Mouse (Mus musculus) heart, adult 2 months (tissue): ENCODE measurements around the gene Hgfac. TPM values are rescaled to one million over a fixed set of nuclear protein-coding genes. Genes with fewer than 3 reads are reported as not detected.

Experiments
- DNase-seq, 2 experiments: peaks; one replicate each; pipeline ENCODE4 v3.0.0; 2021
- H3K27ac ChIP-seq: fragments of 200-600 bp; 2 replicates; pipeline ENCODE4 v1.8.1; 2022
- H3K27me3 ChIP-seq: fragments of 200-500 bp; 2 replicates; pipeline ENCODE4 v1.6.1; 2012; ENCODE audit warnings: mild to moderate bottlenecking, low read length, inconsistent platforms, mixed read lengths; ENCODE audit not compliant: control insufficient read depth, insufficient read depth
- H3K36me3 ChIP-seq: fragments of 200-500 bp; 2 replicates; pipeline ENCODE4 v1.6.1; 2012; ENCODE audit warnings: low read length, inconsistent platforms; ENCODE audit not compliant: control insufficient read depth, insufficient read depth
- H3K4me1 ChIP-seq: fragments of 200-500 bp; 2 replicates; pipeline ENCODE4 v1.6.1; 2011; ENCODE audit warnings: low read length; ENCODE audit not compliant: control insufficient read depth, insufficient read depth
- H3K4me3 ChIP-seq: fragments of 200-600 bp; 2 replicates; pipeline ENCODE4 v1.8.1; 2022
- H3K79me2 ChIP-seq: fragments of 200-500 bp; replicated peaks from 2 replicates; pipeline ENCODE4 v1.6.1; 2012; ENCODE audit warnings: mild to moderate bottlenecking, inconsistent platforms, low read length, moderate library complexity, mixed read lengths; ENCODE audit not compliant: control insufficient read depth, insufficient read depth
- H3K9ac ChIP-seq: fragments of 200-500 bp; 2 replicates; pipeline ENCODE4 v1.6.1; 2012; ENCODE audit warnings: low read depth, mild to moderate bottlenecking, control low read depth, inconsistent platforms, low read length, mixed read lengths
- CTCF ChIP-seq: fragments of 200-600 bp; IDR thresholded peaks from 2 replicates; pipeline ENCODE4 v1.8.1; 2022; ENCODE audit warnings: antibody characterized with exemption, mild to moderate bottlenecking, moderate library complexity
- EP300 ChIP-seq: fragments of 200-500 bp; IDR thresholded peaks from 2 replicates; pipeline ENCODE4 v1.6.1; 2011; ENCODE audit warnings: low read depth, low read length, control low read depth; ENCODE audit not compliant: insufficient read depth
- POLR2A ChIP-seq: fragments of 200-500 bp; IDR thresholded peaks from 2 replicates; pipeline ENCODE4 v1.6.1; 2011; ENCODE audit warnings: mild to moderate bottlenecking, low read depth, low read length, control low read depth; ENCODE audit not compliant: insufficient read depth
- WGBS: fragments of 180-500 bp; shearing (Covaris S2); methylation state at CpG from one replicate; pipeline ENCODE4 v1.1.7; 2018; 5-methylcytosine and 5-hydroxymethylcytosine counted together
- intact Hi-C: fragments of 180-260 bp; cut with DNase I; formaldehyde crosslinking; loops from one replicate; pipeline ENCODE4 v1.15.1; 2025
- polyA plus RNA-seq: library from polyadenylated mRNA; depleted of rRNA; stranded (reverse); fragments of >200 nt; gene quantifications from 2 replicates; pipeline ENCODE4 v1.2.3, GENCODE M21; 2012
- total RNA-seq, 2 experiments: library from RNA; stranded (reverse); gene quantifications; 2 replicates each; pipeline ENCODE4 v1.2.3; 2021

Hgfac gene
- total and polyA plus RNA-seq, 3 experiments, result 0.47 to 1.3 (median 0.96) TPM

GRCm38 (mm10) chr5:35058216-35058615 lies 16.9 kb downstream of the Hgfac start:
- peaks cover 13% of the 10 kb centered on the region for H3K4me1 ChIP-seq
- peak overlapping the region; percentile 28; the same call in 1 of the 2 replicates for H3K27ac ChIP-seq
- H3K9ac ChIP-seq, result peak overlapping the region; percentile 91; the same call in 1 of the 2 replicates
- no peak for TF ChIP-seq EP300
- no peak for TF ChIP-seq CTCF
- no peak for TF ChIP-seq POLR2A
- 26% methylated on average over 1 of the region's 1 CpGs for WGBS
- H3K36me3 ChIP-seq, result no peaks in the 10 kb centered on the region
- intact Hi-C loops, result no loop called here
- DNase-seq, result no peak
- H3K4me3 ChIP-seq, result no peak overlapping the region
- no peaks in the 10 kb centered on the region for H3K27me3 ChIP-seq
- H3K79me2 ChIP-seq, result no peaks in the 10 kb centered on the region

DNA sequence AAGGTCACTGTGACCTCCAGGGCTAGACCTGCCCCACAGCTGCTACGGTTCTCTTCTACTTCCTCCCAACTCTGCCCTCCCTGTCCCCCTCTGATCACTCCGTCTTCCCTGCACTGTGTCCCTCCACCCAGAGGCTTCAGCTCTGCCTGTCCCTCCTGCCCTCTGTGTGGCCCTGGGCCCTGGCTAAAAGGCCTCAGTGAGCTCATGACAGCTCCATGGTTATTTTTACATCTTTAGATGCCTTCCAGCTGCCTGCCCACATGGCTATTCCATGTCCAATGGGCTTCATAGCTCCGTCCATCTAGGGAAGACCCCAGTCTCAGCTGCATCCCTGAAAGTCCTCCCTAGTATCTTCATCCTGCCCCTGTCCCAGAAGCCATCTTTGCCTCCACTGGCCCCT lies 18.8 kb downstream of the Hgfac start:
- Histone ChIP-seq H3K4me3 (no peak overlapping the region), H3K27ac (peak overlapping the region; percentile 80), H3K9ac (0 out of 2 replicates have a peak overlapping the region, but pooled peaks have one; percentile 1), H3K79me2 (no peaks in the 10 kb centered on the region), H3K36me3 (no peaks in the 10 kb centered on the region), H3K4me1 (peaks cover 13% of the 10 kb centered on the region), H3K27me3 (no peaks in the 10 kb centered on the region)
- 50% methylated on average over 3 of the region's 3 CpGs for WGBS
- intact Hi-C loops, result no loop called here
- peak in 1 of 2 experiments; percentile 55 for DNase-seq
- TF ChIP-seq POLR2A (peak; percentile 56; the same call in 1 of the 2 replicates), EP300 (no peak)

DNA sequence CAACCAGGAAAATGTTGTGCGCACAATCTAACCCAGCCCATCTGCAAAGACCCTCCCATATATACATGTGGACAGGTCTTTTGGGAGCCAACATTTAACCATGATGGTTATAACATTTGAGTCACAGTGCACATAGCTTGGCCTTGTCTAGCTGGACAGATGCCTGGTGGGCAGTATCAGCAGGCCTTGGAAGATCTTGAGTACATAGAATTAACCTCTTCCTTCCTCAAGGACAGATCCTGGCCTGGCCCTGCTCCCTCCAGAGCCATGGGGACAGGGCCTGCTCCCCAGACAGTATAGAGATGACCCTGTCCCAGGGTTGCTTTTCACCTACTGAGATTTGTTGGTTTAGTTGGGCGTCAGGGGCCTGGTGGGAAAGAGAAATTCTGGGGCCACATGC lies 28.5 kb downstream of the Hgfac start:
- no peaks in the 10 kb centered on the region for H3K27me3 ChIP-seq
- TF ChIP-seq POLR2A (no peak), EP300 (no peak), CTCF (no peak)
- intact Hi-C loops, result no loop called here
- DNase-seq, result no peak
- no peak overlapping the region for H3K4me3 ChIP-seq
- peaks cover 13% of the 10 kb centered on the region; the same call in 1 of the 2 replicates for H3K4me1 ChIP-seq
- WGBS, result 91% methylated on average over 2 of the region's 2 CpGs
- H3K9ac ChIP-seq, result no peak overlapping the region
- H3K27ac ChIP-seq, result peak overlapping the region; percentile 17
- H3K36me3 ChIP-seq, result no peaks in the 10 kb centered on the region
- no peaks in the 10 kb centered on the region for H3K79me2 ChIP-seq

GRCm38 (mm10) chr5:35070314-35070713 lies 29.0 kb downstream of the Hgfac start:
- TF ChIP-seq EP300 (no peak), POLR2A (no peak), CTCF (no peak)
- H3K27ac ChIP-seq, result peak overlapping the region; percentile 17
- WGBS, result 68% methylated on average over 8 of the region's 8 CpGs

DNA sequence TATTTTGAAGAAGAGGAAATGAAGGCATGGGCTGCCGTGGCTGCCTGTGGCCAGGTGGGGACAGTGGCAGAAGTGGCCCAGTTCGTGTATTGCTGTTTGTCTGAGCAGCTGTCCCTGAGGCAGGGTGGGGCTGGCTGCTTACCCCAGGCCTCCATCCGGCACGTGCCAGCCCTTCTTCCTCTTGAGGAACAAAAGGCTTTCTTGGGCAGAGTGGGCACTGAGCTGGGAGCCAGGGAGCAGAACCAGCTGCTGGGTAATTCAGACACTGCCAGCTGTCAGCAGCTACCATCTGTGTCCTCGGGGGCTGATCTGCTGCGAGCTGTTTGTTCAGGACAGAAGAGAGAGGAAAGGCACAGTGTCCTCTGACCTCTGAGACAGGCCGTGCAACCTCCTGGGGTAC lies 29.6 kb downstream of the Hgfac start:
- no peak for DNase-seq
- no peaks in the 10 kb centered on the region for H3K79me2 ChIP-seq
- H3K9ac ChIP-seq, result no peak overlapping the region
- intact Hi-C loops, result no loop called here
- no peak overlapping the region for H3K4me3 ChIP-seq
- no peaks in the 10 kb centered on the region for H3K27me3 ChIP-seq
- peaks cover 13% of the 10 kb centered on the region; the same call in 1 of the 2 replicates for H3K4me1 ChIP-seq
- no peaks in the 10 kb centered on the region for H3K36me3 ChIP-seq
- WGBS, result 52% methylated on average over 7 of the region's 7 CpGs
- no peak overlapping the region for H3K27ac ChIP-seq
- no peak for TF ChIP-seq EP300
- no peak for TF ChIP-seq CTCF
- TF ChIP-seq POLR2A, result no peak

More at GRCm38 (mm10) chr5:35070314-35070713, 29.0 kb downstream of the Hgfac start:
- intact Hi-C loops, result no loop called here
- no peak overlapping the region for H3K9ac ChIP-seq
- no peaks in the 10 kb centered on the region for H3K36me3 ChIP-seq
- peak in 1 of 2 experiments; percentile 18 for DNase-seq
- no peaks in the 10 kb centered on the region for H3K27me3 ChIP-seq
- H3K4me3 ChIP-seq, result no peak overlapping the region
- H3K79me2 ChIP-seq, result no peaks in the 10 kb centered on the region
- peaks cover 13% of the 10 kb centered on the region; the same call in 1 of the 2 replicates for H3K4me1 ChIP-seq

GRCm38 (mm10) chr5:35071855-35072254 lies 30.5 kb downstream of the Hgfac start:
- no peak overlapping the region for H3K4me3 ChIP-seq
- no peaks in the 10 kb centered on the region for H3K27me3 ChIP-seq
- peaks cover 13% of the 10 kb centered on the region; the same call in 1 of the 2 replicates for H3K4me1 ChIP-seq
- no peaks in the 10 kb centered on the region for H3K36me3 ChIP-seq
- H3K79me2 ChIP-seq, result no peaks in the 10 kb centered on the region
- WGBS, result 82% methylated on average over 6 of the region's 6 CpGs
- no peak overlapping the region for H3K9ac ChIP-seq
- TF ChIP-seq EP300 (no peak), CTCF (no peak), POLR2A (no peak)
- intact Hi-C loops, result no loop called here
- peak in 1 of 2 experiments; percentile 21 for DNase-seq
- peak overlapping the region; percentile 31 for H3K27ac ChIP-seq
